Mouse (Mus musculus): ENCODE measurements around the gene Gm20441.

DNA sequence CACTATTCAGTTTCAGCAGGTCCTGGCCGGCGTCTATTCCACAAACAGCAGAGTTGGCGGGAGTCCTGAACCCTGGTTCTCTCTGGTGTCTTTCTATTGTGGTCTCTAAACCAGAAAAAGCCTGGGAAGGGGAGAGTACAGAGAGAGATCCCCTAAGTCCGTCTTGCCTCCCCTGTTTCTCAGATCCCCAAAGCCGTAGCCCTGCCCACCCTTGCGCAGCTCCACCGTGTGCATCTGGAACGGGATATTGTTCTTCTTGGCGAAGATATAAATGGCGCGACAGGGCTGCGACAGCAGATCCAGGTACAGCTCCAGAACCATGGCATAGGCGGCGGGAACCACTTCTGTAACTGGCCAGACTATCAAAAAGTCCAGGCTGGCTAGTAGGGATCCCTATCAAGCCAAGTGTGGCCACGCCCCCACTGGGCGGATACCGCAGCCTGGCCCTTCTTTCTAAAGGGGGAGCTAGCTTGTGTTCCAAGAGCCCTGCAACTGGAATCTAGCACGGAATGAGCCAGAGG, 17.5 kb upstream of the Gm20441 start, which contains the start of gene Gstt1:
- TF ChIP-seq POLR2A (IDR thresholded peaks at IDR 0.05; ENCODE audit: control insufficient read depth, extremely low read depth, insufficient read depth, low read length, poor library complexity) (no peak), CTCF (IDR thresholded peaks at IDR 0.05; ENCODE audit: borderline replicate concordance, control insufficient read depth, extremely low read depth, insufficient read depth, low read length, poor library complexity) (no peak)

All from thymus, adult 2 months (tissue).